Mouse (Mus musculus) midbrain, embryonic 10.5 days (tissue): ENCODE results near the gene Olfr963. TPM values are rescaled to one million over a fixed set of nuclear protein-coding genes. Genes with fewer than 3 reads are reported as not detected.
"Not testable (repeated sequence)": the region's sequence is repeated elsewhere in the genome, so short reads cannot be mapped to it uniquely, and the experiment has no call there.

Experiments used
- DNase-seq: peaks from one replicate; pipeline ENCODE4 v3.0.0-alpha.2; 2017; ENCODE audit warnings: low spot score
- H3K27ac ChIP-seq: fragments of 300-500 bp; sonication (generic); replicated peaks from 2 replicates; pipeline ENCODE4 v1.5.1; 2016; ENCODE audit warnings: mild to moderate bottlenecking
- H3K27me3 ChIP-seq: fragments of 300-500 bp; sonication (generic); 2 replicates; pipeline ENCODE4 v1.6.1; 2016; ENCODE audit warnings: low read depth, mild to moderate bottlenecking; ENCODE audit not compliant: poor library complexity, severe bottlenecking
- H3K36me3 ChIP-seq: fragments of 300-500 bp; sonication (generic); 2 replicates; pipeline ENCODE4 v1.6.1; 2016; ENCODE audit warnings: mild to moderate bottlenecking, moderate library complexity
- H3K4me1 ChIP-seq: fragments of 300-500 bp; sonication (generic); 2 replicates; pipeline ENCODE4 v1.6.1; 2016
- H3K4me3 ChIP-seq: fragments of 300-500 bp; sonication (generic); 2 replicates; pipeline ENCODE4 v1.5.1; 2016; ENCODE audit warnings: mild to moderate bottlenecking, moderate library complexity
- H3K9me3 ChIP-seq: fragments of 300-500 bp; sonication (generic); replicated peaks from 2 replicates; pipeline ENCODE4 v1.6.1; 2016; ENCODE audit warnings: mild to moderate bottlenecking
- WGBS: fragments of 180-500 bp; shearing (Covaris S2); methylation state at CpG from one replicate; pipeline ENCODE4 v1.1.7; 2016; 5-methylcytosine and 5-hydroxymethylcytosine counted together
- polyA plus RNA-seq: library from polyadenylated mRNA; unstranded; fragments of >200 nt; fragmentation: Nextera tagmentation; extraction: Ambion mirVana; gene quantifications from 2 replicates; pipeline ENCODE4 v1.2.1, GENCODE M21; 2016

Olfr963 gene
- polyA plus RNA-seq, 1 experiment from 2014 or later: not detected

GRCm38 (mm10) chr9:39701123-39701522 is 34.1 kb downstream of the Olfr963 start:
- WGBS: 84% methylated on average over 8 of the region's 8 CpGs
- H3K9me3 ChIP-seq, H3K4me3 ChIP-seq, H3K4me1 ChIP-seq, H3K27me3 ChIP-seq, H3K36me3 ChIP-seq, H3K27ac ChIP-seq, DNase-seq: not testable (repeated sequence)

- no peaks in the 10 kb centered on the region for H3K36me3 ChIP-seq
- DNase-seq: no peak
- no peaks in the 10 kb centered on the region for H3K27me3 ChIP-seq
- H3K4me1 ChIP-seq: no peaks in the 10 kb centered on the region
- no peak within 1 kb of the TSS for H3K27ac ChIP-seq
- no peaks in the 10 kb centered on the region for H3K9me3 ChIP-seq
- H3K4me3 ChIP-seq: no peak within 1 kb of the TSS
Measured at GRCm38 (mm10) chr9:39707017-39707416, 40.0 kb downstream of the Olfr963 start, which contains the start of gene Olfr149. Gene Olfr149 (minus strand): TSS chr9:39707117.

GRCm38 (mm10) chr9:39708958-39709357 is 42.0 kb downstream of the Olfr963 start:
- no peaks in the 10 kb centered on the region for H3K27me3 ChIP-seq
- no peak for DNase-seq
- no peak overlapping the region for H3K4me3 ChIP-seq
- H3K36me3 ChIP-seq: no peaks in the 10 kb centered on the region
- H3K27ac ChIP-seq: no peak overlapping the region
- no peaks in the 10 kb centered on the region for H3K4me1 ChIP-seq
- 84% methylated on average over 3 of the region's 3 CpGs for WGBS
- no peaks in the 10 kb centered on the region for H3K9me3 ChIP-seq

- Histone ChIP-seq H3K4me3 (no peak within 1 kb of the TSS), H3K36me3 (no peaks in the 10 kb centered on the region), H3K4me1 (no peaks in the 10 kb centered on the region), H3K27me3 (no peaks in the 10 kb centered on the region), H3K9me3 (no peaks in the 10 kb centered on the region), H3K27ac (no peak within 1 kb of the TSS)
- DNase-seq: no peak
Measured at GRCm38 (mm10) chr9:39711053-39711452, 44.0 kb downstream of the Olfr963 start, which contains the start of gene Olfr965. Gene Olfr965 (plus strand): TSS chr9:39711353.

Other genes with a start within 250 kb of the Olfr963 start
- gene Olfr952, start 240.1 kb upstream of the Olfr963 start, polyA plus RNA-seq: not detected in 2 replicates
- not detected in 2 replicates for gene Olfr954, start 210.5 kb upstream of the Olfr963 start, polyA plus RNA-seq
- not detected in 2 replicates for gene Olfr955, start 195.3 kb upstream of the Olfr963 start, polyA plus RNA-seq
- gene Olfr44, start 173.2 kb upstream of the Olfr963 start, polyA plus RNA-seq: not detected in 2 replicates
- gene Olfr957, start 151.4 kb upstream of the Olfr963 start, polyA plus RNA-seq: not detected in 2 replicates
- not detected in 2 replicates for gene Olfr958, start 113.2 kb upstream of the Olfr963 start, polyA plus RNA-seq
- not detected in 2 replicates for gene Olfr959, start 91.6 kb upstream of the Olfr963 start, polyA plus RNA-seq
- 6.0 and 9.9 TPM in 2 replicates for gene AW551984, start 62.8 kb upstream of the Olfr963 start, polyA plus RNA-seq
- gene Olfr148, start 56.5 kb upstream of the Olfr963 start, polyA plus RNA-seq: not detected in 2 replicates
- gene Olfr960, start 45.8 kb upstream of the Olfr963 start, polyA plus RNA-seq: not detected in 2 replicates
- not detected in 2 replicates for gene Olfr961, start 22.1 kb upstream of the Olfr963 start, polyA plus RNA-seq
- gene Olfr149, start 39.9 kb downstream of the Olfr963 start, polyA plus RNA-seq: not detected in 2 replicates
- gene Olfr965, start 44.1 kb downstream of the Olfr963 start, polyA plus RNA-seq: not detected in 2 replicates
- gene Olfr150, start 63.8 kb downstream of the Olfr963 start, polyA plus RNA-seq: not detected in 2 replicates
- gene Olfr967, start 79.0 kb downstream of the Olfr963 start, polyA plus RNA-seq: not detected in 2 replicates
- not detected in 2 replicates for gene Olfr968, start 116.0 kb downstream of the Olfr963 start, polyA plus RNA-seq
- gene Olfr969, start 123.7 kb downstream of the Olfr963 start, polyA plus RNA-seq: not detected in 2 replicates
- gene Olfr970, start 141.7 kb downstream of the Olfr963 start, polyA plus RNA-seq: not detected in 2 replicates
- not detected in 2 replicates for gene Olfr971, start 169.7 kb downstream of the Olfr963 start, polyA plus RNA-seq
- gene Olfr972, start 199.2 kb downstream of the Olfr963 start, polyA plus RNA-seq: not detected in 2 replicates
- not detected in 2 replicates for gene Olfr229, start 240.1 kb downstream of the Olfr963 start, polyA plus RNA-seq